Mouse (Mus musculus): ENCODE measurements around the gene Ric8b.

Gene Ric8b

DNA sequence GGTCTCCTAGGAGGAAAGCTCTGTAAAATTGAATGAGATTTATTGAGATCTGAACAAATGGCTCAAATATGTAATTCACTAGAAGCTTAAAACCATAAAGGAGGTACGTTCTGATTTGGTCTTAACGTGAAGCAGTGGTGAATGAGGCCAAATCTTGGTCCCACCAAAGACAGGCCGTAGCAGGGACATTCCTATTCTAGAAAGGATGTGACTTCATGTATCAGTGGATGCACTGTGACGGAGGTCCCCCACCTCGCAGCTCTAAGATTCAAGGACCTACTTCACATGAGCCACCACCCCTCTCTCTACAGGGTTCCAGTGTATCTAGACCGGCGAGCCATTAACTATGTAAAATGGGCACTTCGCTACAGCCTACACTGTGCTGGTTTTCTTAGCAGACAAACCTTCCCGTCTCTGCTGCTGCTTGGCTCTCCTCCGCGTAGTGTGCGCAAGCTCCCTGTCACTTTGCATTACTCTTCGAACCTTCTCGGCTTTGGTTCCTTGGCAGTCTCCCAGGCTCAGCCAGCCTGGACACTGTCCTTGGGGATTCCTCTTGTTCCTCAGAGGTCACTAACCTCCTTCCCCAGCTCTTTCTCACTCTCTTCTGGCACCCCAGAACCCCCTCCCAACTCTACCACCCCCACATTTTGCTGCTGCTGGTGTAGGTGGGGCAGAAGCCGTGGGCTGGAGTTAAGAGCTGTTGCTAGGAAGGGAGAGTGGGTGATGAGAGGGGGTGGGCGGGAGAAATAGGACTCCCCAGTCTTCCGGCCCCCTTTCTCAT lies 8.2 kb upstream of the Ric8b start:
- no peak for DNase-seq

DNA sequence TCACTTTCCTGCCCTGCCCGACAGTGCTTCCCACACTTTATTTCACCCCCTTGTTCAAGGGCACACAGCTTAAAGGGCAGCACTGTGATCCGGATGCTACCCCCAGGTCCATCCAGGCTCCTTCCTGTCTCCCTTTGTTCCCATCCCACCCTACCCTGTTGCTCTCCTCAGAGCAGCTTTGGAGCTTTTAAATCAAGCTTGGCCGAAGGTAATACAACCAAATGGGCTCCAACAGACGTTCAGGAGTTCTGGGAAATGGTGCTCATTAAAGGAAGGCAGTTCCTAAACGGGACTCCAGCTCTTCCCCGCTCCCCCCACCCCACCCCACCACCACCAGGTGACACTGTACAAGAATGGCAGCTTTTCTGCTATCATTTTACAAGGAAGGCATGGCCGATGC lies 7.2 kb upstream of the Ric8b start:
- DNase-seq = no peak

DNA sequence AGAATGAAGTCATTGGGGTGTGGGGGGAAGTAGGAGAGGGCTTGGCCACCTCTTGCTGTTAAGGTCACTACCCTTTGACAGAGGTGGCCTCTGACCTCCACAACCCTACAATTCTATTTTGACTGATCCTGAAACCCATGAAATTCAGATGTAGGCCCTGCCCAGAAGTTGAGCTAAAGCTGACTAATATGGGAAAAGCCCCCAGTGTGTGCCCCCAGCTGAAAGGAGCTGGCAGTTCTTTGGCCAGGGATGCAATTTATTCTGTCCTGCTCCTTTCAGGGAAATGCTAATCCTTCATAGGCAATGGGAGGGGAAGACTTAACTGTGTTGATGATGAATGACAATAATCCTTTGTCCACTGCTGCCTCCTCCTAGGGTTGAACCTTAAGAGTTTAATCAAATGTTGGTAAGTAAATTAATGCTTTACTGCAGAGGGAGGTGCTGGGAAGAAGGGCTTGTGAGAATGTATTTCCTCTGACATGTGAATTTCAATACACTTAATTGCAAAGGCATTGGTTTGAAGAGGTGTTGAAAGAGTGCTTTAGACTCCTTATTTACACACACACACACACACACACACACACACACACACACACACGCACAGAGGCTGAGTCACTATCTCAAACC lies 6.5 kb upstream of the Ric8b start:
- DNase-seq = no peak

DNA sequence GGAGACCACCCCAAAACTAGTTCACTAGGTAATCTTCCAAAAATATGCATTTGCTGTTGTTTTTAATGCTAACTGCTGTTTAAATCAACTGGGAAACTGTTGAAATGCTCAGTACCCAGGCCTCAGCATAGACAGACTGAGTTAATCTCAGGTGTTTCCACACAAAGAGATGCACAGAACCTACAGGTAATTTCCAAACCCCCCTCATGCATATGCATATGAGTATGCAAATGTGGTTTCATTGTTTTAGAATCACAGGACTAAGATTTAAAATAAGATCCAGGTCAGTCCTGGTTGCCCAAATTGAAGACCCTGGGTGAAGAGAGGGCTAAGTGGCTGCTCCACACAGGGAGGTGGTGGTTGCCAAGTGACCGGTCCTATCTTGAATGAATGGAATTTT lies 4.3 kb upstream of the Ric8b start:
- no peak for DNase-seq

- no peak for DNase-seq
Measured at GRCm38 (mm10) chr10:84915476-84915875, 1.9 kb upstream of the Ric8b start.

- DNase-seq = peak; percentile 75
Measured at GRCm38 (mm10) chr10:84917731-84918095, 297 bp downstream of the Ric8b start.

GRCm38 (mm10) chr10:84926336-84926735 lies 8.9 kb downstream of the Ric8b start:
- DNase-seq = no peak

DNA sequence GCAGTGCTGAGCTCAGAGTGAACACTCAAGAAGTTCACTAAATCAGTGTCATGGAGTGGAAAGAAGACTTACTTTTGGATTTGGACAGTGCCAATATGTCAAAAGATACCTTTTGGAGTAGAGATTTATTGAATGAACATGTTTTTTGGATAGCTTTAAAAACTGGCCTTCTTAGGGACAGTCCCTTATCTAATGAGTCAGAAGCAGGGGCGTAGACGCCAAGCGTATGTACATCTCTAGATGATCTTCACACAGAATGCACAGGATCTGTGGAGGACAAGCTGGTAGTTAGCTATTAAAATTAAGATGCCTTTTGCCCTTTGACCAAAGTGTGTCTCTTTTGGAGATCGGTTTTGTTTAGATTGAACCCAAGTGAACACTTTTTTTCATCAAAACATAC lies 9.5 kb downstream of the Ric8b start:
- DNase-seq = no peak

GRCm38 (mm10) chr10:84928465-84928864 lies 11.0 kb downstream of the Ric8b start:
- DNase-seq = no peak

DNA sequence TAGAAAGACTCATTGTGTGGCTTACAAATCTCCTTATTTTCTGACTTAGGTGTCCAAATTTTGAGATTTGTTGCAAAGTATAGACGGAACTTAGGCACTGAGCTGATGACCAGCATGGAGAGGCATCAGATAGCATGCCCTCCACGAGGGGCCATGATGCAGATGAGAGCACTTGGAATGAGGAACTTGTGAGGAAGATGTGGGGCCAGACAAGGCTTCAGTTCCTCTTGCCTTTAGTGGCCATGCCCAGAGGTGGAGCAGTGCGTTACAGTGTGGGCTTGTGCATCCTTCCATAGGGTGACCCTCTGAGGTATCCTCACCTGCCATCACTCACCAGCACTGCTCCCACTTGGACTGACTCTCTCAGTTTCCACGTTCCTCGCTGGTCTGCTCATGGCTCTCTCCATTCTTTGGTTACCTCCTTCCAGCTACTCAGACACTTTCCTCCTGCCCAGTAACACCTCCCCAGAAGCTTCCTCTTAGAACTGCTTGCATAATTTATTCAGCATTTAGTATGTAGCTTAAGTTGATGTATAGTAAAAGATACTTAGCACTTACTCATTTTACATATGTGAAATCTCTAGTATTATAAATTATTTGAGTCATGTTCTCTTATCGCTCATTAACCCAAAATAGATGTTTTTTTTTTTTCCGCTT lies 18.3 kb downstream of the Ric8b start:
- no peak for DNase-seq

DNA sequence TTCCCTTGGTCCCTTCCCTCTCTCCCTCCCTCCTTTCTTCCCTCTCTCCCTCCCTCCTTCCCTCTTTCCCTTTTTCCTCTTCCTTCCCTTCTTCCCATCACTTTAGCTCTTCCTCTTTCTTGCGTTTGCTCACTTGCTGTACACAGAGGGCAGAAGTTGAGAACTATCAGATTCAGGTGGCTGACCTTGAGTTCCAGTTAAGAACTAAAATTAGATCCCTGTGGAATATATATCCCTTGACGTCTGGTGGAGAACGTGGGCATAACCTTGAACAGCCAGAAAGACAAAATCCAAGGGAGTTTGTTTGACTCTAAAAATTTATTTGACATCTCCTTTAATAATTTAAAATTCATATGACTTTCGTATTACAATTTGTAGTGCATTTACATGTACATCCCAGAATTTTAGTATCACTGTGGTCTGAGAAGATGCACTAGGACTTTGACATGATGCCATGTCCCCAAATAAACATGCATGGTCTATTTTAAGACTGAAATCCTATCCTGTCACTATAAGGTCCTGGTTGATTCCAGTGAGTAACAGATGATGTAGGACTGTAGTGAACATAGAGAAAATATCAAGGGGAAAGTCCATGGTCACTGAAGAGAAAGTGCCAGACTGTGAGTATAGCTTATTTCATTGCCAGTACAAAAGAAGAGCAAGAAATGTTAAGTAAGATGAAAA lies 19.6 kb downstream of the Ric8b start:
- no peak for DNase-seq

- no peak for DNase-seq
Measured at GRCm38 (mm10) chr10:84938094-84938820, 20.8 kb downstream of the Ric8b start.

GRCm38 (mm10) chr10:84938886-84939285 lies 21.5 kb downstream of the Ric8b start:
- no peak for DNase-seq

- no peak for DNase-seq
Measured at GRCm38 (mm10) chr10:84940356-84940755, 22.9 kb downstream of the Ric8b start.

- no peak for DNase-seq
Measured at GRCm38 (mm10) chr10:84945692-84946091, 28.3 kb downstream of the Ric8b start.

GRCm38 (mm10) chr10:84948970-84949683 lies 31.7 kb downstream of the Ric8b start:
- no peak for DNase-seq

- DNase-seq = no peak
Measured at GRCm38 (mm10) chr10:84949684-84950010, 32.2 kb downstream of the Ric8b start.

DNA sequence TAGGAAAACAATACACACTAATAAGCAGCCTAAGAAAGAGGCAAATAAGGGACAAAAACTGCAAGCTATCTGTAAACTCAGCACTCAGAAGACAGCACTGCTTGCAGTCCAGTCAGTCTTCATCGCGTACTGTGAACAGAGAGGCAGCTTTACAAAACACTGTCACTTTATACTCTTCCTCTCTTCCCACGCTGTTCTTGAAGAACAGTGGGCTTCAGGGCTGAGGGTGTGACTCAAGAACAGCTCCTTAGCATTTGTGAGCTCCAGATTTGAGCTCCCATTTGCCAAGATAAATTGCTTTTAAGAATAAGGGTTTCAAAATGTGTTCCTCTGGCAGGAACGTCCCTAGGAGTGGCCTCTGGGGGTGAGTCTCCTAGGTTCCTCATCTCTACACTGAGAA lies 33.0 kb downstream of the Ric8b start:
- no peak for DNase-seq

DNA sequence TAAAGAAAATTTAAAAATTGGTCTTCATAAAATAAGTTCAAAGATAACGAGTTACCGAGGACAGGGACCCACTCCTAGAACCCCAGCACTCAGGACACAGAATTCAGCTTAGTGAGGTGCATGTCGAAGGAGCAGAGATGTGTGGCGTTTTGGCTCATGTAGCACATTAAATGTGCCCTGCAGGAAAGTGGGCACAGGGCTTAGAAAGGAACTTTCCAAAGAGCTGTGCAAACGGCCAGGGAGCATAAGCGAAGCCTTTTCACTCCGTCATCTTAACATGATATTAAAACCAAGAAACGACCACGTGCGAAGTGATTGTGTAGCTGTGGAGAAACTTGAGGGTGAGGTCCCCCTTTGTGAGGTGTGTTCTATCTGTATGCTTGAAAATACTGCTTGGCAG lies 36.8 kb downstream of the Ric8b start:
- no peak for DNase-seq

DNA sequence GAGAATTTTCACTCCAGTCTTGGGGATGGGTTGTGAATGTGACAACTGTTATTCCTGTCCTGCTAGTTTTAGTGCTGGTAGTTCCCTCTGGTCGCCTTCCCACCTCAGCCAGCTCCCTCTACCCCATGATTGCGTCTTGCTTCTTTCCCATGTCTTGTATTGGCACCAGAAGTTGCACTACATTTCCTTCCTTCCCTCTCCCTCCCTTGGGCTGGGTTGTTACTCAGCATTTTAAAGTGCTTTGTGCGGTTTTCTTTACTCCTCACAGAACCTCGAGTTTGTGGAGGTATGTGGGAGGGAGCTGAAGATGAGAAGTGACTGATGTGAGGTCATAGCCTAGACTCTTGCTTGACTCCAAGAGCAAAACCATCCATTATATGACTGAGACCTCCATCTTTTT lies 38.8 kb downstream of the Ric8b start:
- no peak for DNase-seq

- DNase-seq = no peak
Measured at GRCm38 (mm10) chr10:84958597-84958996, 41.2 kb downstream of the Ric8b start.

DNA sequence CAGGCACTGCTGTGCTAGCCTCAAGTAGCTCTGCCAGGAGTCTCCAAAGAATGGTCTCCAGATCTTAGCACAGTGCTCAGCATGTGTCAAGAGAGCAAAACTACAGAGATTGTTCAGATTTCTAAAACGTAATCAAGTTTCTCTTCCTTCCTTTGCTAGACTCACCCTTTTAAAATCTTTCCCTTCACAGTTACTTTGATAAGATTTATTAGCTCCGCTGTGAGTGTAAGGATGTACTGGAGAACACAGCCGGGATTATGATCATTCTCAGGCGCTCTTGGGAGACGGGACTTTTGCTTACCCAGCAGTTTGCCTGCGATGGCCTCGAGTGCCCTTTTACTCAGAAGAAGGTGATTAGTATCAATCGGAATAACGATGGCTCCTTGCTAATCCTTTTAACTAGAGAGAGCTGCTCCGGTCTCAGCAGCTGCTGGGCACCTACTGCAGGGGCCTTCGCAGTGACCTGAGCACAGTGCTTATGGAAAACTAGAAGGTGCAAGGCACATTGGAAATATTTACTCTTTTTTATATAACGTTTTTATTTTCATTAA lies 43.0 kb downstream of the Ric8b start:
- no peak for DNase-seq

All from thymus, postnatal 14 days (tissue).